Mouse (Mus musculus) forebrain, embryonic 15.5 days (tissue): Measurements from ENCODE around the gene Nipbl. TPM values are rescaled to one million over a fixed set of nuclear protein-coding genes. Genes with fewer than 3 reads are reported as not detected.
"Not testable (repeated sequence)": the region's sequence is repeated elsewhere in the genome, so short reads cannot be mapped to it uniquely, and the experiment has no call there.

Experiments
- ATAC-seq: fragments of 200-750 bp; cut with Nextera tagmentation; replicated peaks from 2 replicates; pipeline ENCODE4 v1.8.0; 2017; ENCODE audit warnings: mild to moderate bottlenecking, moderate TSS enrichment, moderate library complexity
- H3K27ac ChIP-seq: fragments of 300-500 bp; sonication (generic); replicated peaks from 2 replicates; pipeline ENCODE4 v1.5.1; 2015; ENCODE audit warnings: mild to moderate bottlenecking, inconsistent platforms
- H3K27me3 ChIP-seq: fragments of 300-500 bp; sonication (generic); 2 replicates; pipeline ENCODE4 v1.6.1; 2015; ENCODE audit warnings: inconsistent platforms
- H3K36me3 ChIP-seq: fragments of 300-500 bp; sonication (generic); 2 replicates; pipeline ENCODE4 v1.6.1; 2015; ENCODE audit warnings: mild to moderate bottlenecking, inconsistent platforms
- H3K4me1 ChIP-seq: fragments of 300-500 bp; sonication (generic); 2 replicates; pipeline ENCODE4 v1.6.1; 2015; ENCODE audit warnings: inconsistent platforms
- H3K4me2 ChIP-seq: fragments of 300-500 bp; sonication (generic); replicated peaks from 2 replicates; pipeline ENCODE4 v1.6.1; 2015; ENCODE audit warnings: mild to moderate bottlenecking, inconsistent platforms
- H3K4me3 ChIP-seq: fragments of 300-500 bp; sonication (generic); 2 replicates; pipeline ENCODE4 v1.5.1; 2015; ENCODE audit warnings: mild to moderate bottlenecking, inconsistent platforms
- H3K9ac ChIP-seq: fragments of 300-500 bp; sonication (generic); replicated peaks from 2 replicates; pipeline ENCODE4 v1.6.1; 2015; ENCODE audit warnings: mild to moderate bottlenecking, inconsistent platforms
- H3K9me3 ChIP-seq: fragments of 300-500 bp; sonication (generic); 2 replicates; pipeline ENCODE4 v1.6.1; 2016; ENCODE audit warnings: inconsistent platforms
- WGBS: fragments of 180-500 bp; shearing (Covaris S2); methylation state at CpG from one replicate; pipeline ENCODE4 v1.1.7; 2015; ENCODE audit warnings: mixed read lengths; 5-methylcytosine and 5-hydroxymethylcytosine counted together
- polyA plus RNA-seq: library from polyadenylated mRNA; unstranded; fragments of >200 nt; fragmentation: Nextera tagmentation; extraction: Ambion mirVana; gene quantifications from 2 replicates; pipeline ENCODE4 v1.2.1, GENCODE M21; 2015

The Nipbl gene
- polyA plus RNA-seq, result 20.5 and 21.4 TPM in 2 replicates

GRCm38 (mm10) chr15:8443926-8444889 lies at the start of gene Nipbl:
TSS of gene Nipbl (minus strand) at chr15:8444463.
- Histone ChIP-seq H3K9ac (peak within 1 kb of the TSS; percentile 93), H3K4me2 (peak within 1 kb of the TSS; percentile 80), H3K27ac (peak within 1 kb of the TSS; percentile 98), H3K4me1 (peaks cover 45% of the 10 kb centered on the region), H3K9me3 (no peaks in the 10 kb centered on the region), H3K4me3 (peak within 1 kb of the TSS; percentile 87), H3K27me3 (no peaks in the 10 kb centered on the region), H3K36me3 (no peaks in the 10 kb centered on the region)
- ATAC-seq, result peak; percentile 92
- WGBS, result under 1% methylated on average over 76 of the region's 102 CpGs

GRCm38 (mm10) chr15:8485261-8485660 lies 41.0 kb upstream of the Nipbl start:
- Histone ChIP-seq H3K4me3 (no peak overlapping the region), H3K4me1 (no peaks in the 10 kb centered on the region), H3K9me3 (no peaks in the 10 kb centered on the region), H3K4me2 (no peak overlapping the region), H3K27me3 (no peaks in the 10 kb centered on the region), H3K36me3 (no peaks in the 10 kb centered on the region), H3K9ac (no peak overlapping the region), H3K27ac (no peak overlapping the region)
- ATAC-seq, result no peak
- WGBS, result 74% methylated on average over 6 of the region's 6 CpGs

GRCm38 (mm10) chr15:8469006-8469575 lies 24.8 kb upstream of the Nipbl start:
- Histone ChIP-seq H3K4me1 (no peaks in the 10 kb centered on the region), H3K4me3 (no peak overlapping the region), H3K27me3 (no peaks in the 10 kb centered on the region), H3K36me3 (no peaks in the 10 kb centered on the region), H3K27ac (no peak overlapping the region), H3K4me2 (no peak overlapping the region), H3K9me3 (no peaks in the 10 kb centered on the region), H3K9ac (no peak overlapping the region)
- ATAC-seq, result no peak
- WGBS, result 50% methylated on average over 4 of the region's 4 CpGs

- H3K4me2 ChIP-seq, result no peak overlapping the region
- no peak overlapping the region for H3K4me3 ChIP-seq
- H3K9me3 ChIP-seq, result no peaks in the 10 kb centered on the region
- H3K27ac ChIP-seq, result no peak overlapping the region
- 86% methylated on average over 1 of the region's 1 CpGs for WGBS
- H3K4me1 ChIP-seq, result no peaks in the 10 kb centered on the region
- H3K36me3 ChIP-seq, result no peaks in the 10 kb centered on the region
- no peaks in the 10 kb centered on the region for H3K27me3 ChIP-seq
- no peak for ATAC-seq
- no peak overlapping the region for H3K9ac ChIP-seq
Observed at GRCm38 (mm10) chr15:8463521-8463920, 19.3 kb upstream of the Nipbl start.

GRCm38 (mm10) chr15:8462780-8463179 lies 18.5 kb upstream of the Nipbl start:
- 96% methylated on average over 4 of the region's 4 CpGs for WGBS
- Histone ChIP-seq H3K4me3 (no peak overlapping the region), H3K4me1 (no peaks in the 10 kb centered on the region), H3K36me3 (no peaks in the 10 kb centered on the region), H3K4me2 (no peak overlapping the region), H3K27ac (no peak overlapping the region), H3K9ac (no peak overlapping the region), H3K27me3 (no peaks in the 10 kb centered on the region), H3K9me3 (no peaks in the 10 kb centered on the region)
- ATAC-seq, result no peak

- Histone ChIP-seq H3K27ac (no peak overlapping the region), H3K4me3 (no peak overlapping the region), H3K36me3 (no peaks in the 10 kb centered on the region), H3K4me2 (no peak overlapping the region), H3K9me3 (no peaks in the 10 kb centered on the region), H3K27me3 (no peaks in the 10 kb centered on the region), H3K4me1 (no peaks in the 10 kb centered on the region), H3K9ac (no peak overlapping the region)
- ATAC-seq, result no peak
- 96% methylated on average over 2 of the region's 2 CpGs for WGBS
Observed at GRCm38 (mm10) chr15:8460871-8461270, 16.6 kb upstream of the Nipbl start.

GRCm38 (mm10) chr15:8459979-8460378 lies 15.7 kb upstream of the Nipbl start:
- no peaks in the 10 kb centered on the region for H3K36me3 ChIP-seq
- H3K27me3 ChIP-seq, result no peaks in the 10 kb centered on the region
- no peak for ATAC-seq
- H3K4me1 ChIP-seq, result no peaks in the 10 kb centered on the region
- no peak overlapping the region for H3K9ac ChIP-seq
- H3K27ac ChIP-seq, result no peak overlapping the region
- H3K4me3 ChIP-seq, result no peak overlapping the region
- no peaks in the 10 kb centered on the region for H3K9me3 ChIP-seq
- H3K4me2 ChIP-seq, result no peak overlapping the region
- WGBS, result 88% methylated on average over 2 of the region's 2 CpGs

- not testable (repeated sequence) for H3K27ac ChIP-seq, H3K4me2 ChIP-seq, H3K27me3 ChIP-seq, H3K9ac ChIP-seq, H3K4me1 ChIP-seq, ATAC-seq, H3K36me3 ChIP-seq, H3K9me3 ChIP-seq, H3K4me3 ChIP-seq
- WGBS, result 76% methylated on average over 2 of the region's 2 CpGs
Observed at GRCm38 (mm10) chr15:8456223-8456622, 12.0 kb upstream of the Nipbl start.

- Histone ChIP-seq H3K27me3 (no peaks in the 10 kb centered on the region), H3K36me3 (no peaks in the 10 kb centered on the region), H3K4me2 (no peak overlapping the region), H3K4me3 (no peak overlapping the region), H3K27ac (no peak overlapping the region), H3K9me3 (no peaks in the 10 kb centered on the region), H3K9ac (no peak overlapping the region), H3K4me1 (no peaks in the 10 kb centered on the region)
- WGBS, result 87% methylated on average over 2 of the region's 2 CpGs
- no peak for ATAC-seq
Observed at GRCm38 (mm10) chr15:8455486-8455885, 11.2 kb upstream of the Nipbl start.

- no peaks in the 10 kb centered on the region for H3K27me3 ChIP-seq
- H3K4me3 ChIP-seq, result no peak overlapping the region
- H3K4me1 ChIP-seq, result peaks cover 26% of the 10 kb centered on the region
- H3K9me3 ChIP-seq, result no peaks in the 10 kb centered on the region
- H3K27ac ChIP-seq, result no peak overlapping the region
- 43% methylated on average over 3 of the region's 3 CpGs for WGBS
- no peaks in the 10 kb centered on the region for H3K36me3 ChIP-seq
- H3K9ac ChIP-seq, result no peak overlapping the region
- no peak overlapping the region for H3K4me2 ChIP-seq
- 0 out of 2 replicates have a peak, but pooled peaks have one; percentile 36 for ATAC-seq
Observed at GRCm38 (mm10) chr15:8451071-8451470, 6.8 kb upstream of the Nipbl start.

- Histone ChIP-seq H3K36me3 (no peaks in the 10 kb centered on the region), H3K4me2 (peak overlapping the region; percentile 80), H3K4me1 (peaks cover 38% of the 10 kb centered on the region), H3K4me3 (peak overlapping the region; percentile 15), H3K27ac (no peak overlapping the region), H3K9ac (peak overlapping the region; percentile 5; the same call in 1 of the 2 replicates), H3K27me3 (no peaks in the 10 kb centered on the region), H3K9me3 (no peaks in the 10 kb centered on the region)
- ATAC-seq, result no peak
- 52% methylated on average over 8 of the region's 8 CpGs for WGBS
Observed at GRCm38 (mm10) chr15:8447193-8447767, 3.0 kb upstream of the Nipbl start.

- no peak overlapping the region for H3K27ac ChIP-seq
- H3K27me3 ChIP-seq, result no peaks in the 10 kb centered on the region
- H3K4me3 ChIP-seq, result peak overlapping the region; percentile 87
- ATAC-seq, result no peak
- H3K9me3 ChIP-seq, result no peaks in the 10 kb centered on the region
- peaks cover 44% of the 10 kb centered on the region for H3K4me1 ChIP-seq
- peak overlapping the region; percentile 80 for H3K4me2 ChIP-seq
- no peaks in the 10 kb centered on the region for H3K36me3 ChIP-seq
- H3K9ac ChIP-seq, result peak overlapping the region; percentile 93
- WGBS, result 3% methylated on average over 6 of the region's 6 CpGs
Observed at GRCm38 (mm10) chr15:8446435-8446834, 2.2 kb upstream of the Nipbl start.
